18 mouse cellular contexts compared by ENCODE assay signal in genomic region chr5:108374079-108374478, GRCm38 (mm10). TPM values are rescaled to one million over a fixed set of nuclear protein-coding genes. Genes with fewer than 3 reads are reported as not detected.
"Had no signal": no experiment of that assay in that cellular context is flagged by ENCODE, and none has a peak within 500 bp of the region (broad histone marks: within the 10 kb centered on the region; RNA-seq: fewer than 3 reads in every experiment).

No protein-coding gene starts in this region.

- H3K4me3 ChIP-seq: kidney, embryonic 15.5 days; left cerebral cortex, adult 2 months; limb, embryonic 10.5 days; liver, embryonic 12.5 days; lung, embryonic 15.5 days; myocyte; neural tube, embryonic 15.5 days had no signal

- H3K9ac ChIP-seq: kidney, embryonic 15.5 days; liver, embryonic 12.5 days; lung, embryonic 15.5 days; neural tube, embryonic 15.5 days had no signal

- H3K4me2 ChIP-seq: kidney, embryonic 15.5 days; liver, embryonic 12.5 days; lung, embryonic 15.5 days; neural tube, embryonic 15.5 days had no signal

- H3K9me3 ChIP-seq: kidney, embryonic 15.5 days; limb, embryonic 10.5 days; liver, embryonic 12.5 days; lung, embryonic 15.5 days; neural tube, embryonic 15.5 days had no signal

- ATAC-seq: liver, embryonic 12.5 days had no signal

- DNase-seq: kidney, adult 2 months; kidney, postnatal 4 days; lung, postnatal 36 days; midbrain, embryonic 14.5 days; thymus, adult 2 months; thymus, postnatal 25 days had no signal

- H3K36me3 ChIP-seq: kidney, embryonic 15.5 days; limb, embryonic 10.5 days; liver, embryonic 12.5 days; lung, embryonic 15.5 days; neural tube, embryonic 15.5 days had no signal

- H3K27ac ChIP-seq: kidney, embryonic 15.5 days; left cerebral cortex, adult 2 months; limb, embryonic 10.5 days; liver, embryonic 12.5 days; lung, embryonic 15.5 days; neural tube, embryonic 15.5 days had no signal

- H3K4me1 ChIP-seq: liver, embryonic 12.5 days had no signal

RNA-seq across cellular contexts. Expression of gene Gm42517, which starts 6.4 kb away (rescaled TPM):
- total RNA-seq: megakaryocyte progenitor cell, adult 5-6 weeks had no signal
- polyA plus RNA-seq: kidney, embryonic 15.5 days; limb, embryonic 10.5 days; liver, embryonic 12.5 days; liver, embryonic 16.5 days; lung, embryonic 15.5 days; stomach, embryonic 14.5 days had no signal

RNA-seq across cellular contexts. Expression of gene Pde6b, which starts 14.1 kb away (rescaled TPM):
- total RNA-seq: megakaryocyte progenitor cell, adult 5-6 weeks had no signal
- polyA plus RNA-seq: kidney, adult 2 months; limb, embryonic 14.5 days; liver, embryonic 16.5 days; thymus, adult 2 months; urinary bladder, adult 2 months had no signal
